Mouse (Mus musculus) G1E (cell line): ENCODE measurements at regions not wholly inside any gene's neighbourhood (a gene's known extent, or its start where the extent isn't known, plus 50 kb on each side); places are given as distances from the start of the nearest gene placed in this dataset.

ENCODE experiments used
- CTCF ChIP-seq: IDR thresholded peaks from 2 replicates; pipeline ENCODE4 v1.5.1; 2012; ENCODE audit warnings: low read depth, low read length, inconsistent platforms, mixed read lengths
- GATA1 ChIP-seq: IDR thresholded peaks from 2 replicates; pipeline ENCODE4 v1.6.1; 2012; ENCODE audit warnings: borderline replicate concordance, low read length, inconsistent platforms, mixed read lengths
- POLR2AphosphoS5 ChIP-seq: IDR thresholded peaks from 2 replicates; pipeline ENCODE4 v1.6.1; 2012; ENCODE audit warnings: low read depth, low read length, inconsistent platforms; ENCODE audit not compliant: insufficient replicate concordance

- no peak for TF ChIP-seq POLR2AphosphoS5
- no peak for TF ChIP-seq GATA1
- no peak for TF ChIP-seq CTCF
Observed at GRCm38 (mm10) chr2:92750672-92751071, 151.2 kb downstream of the Chst1 start.
